Mouse (Mus musculus): ENCODE data around the gene Olfr1201.

- TF ChIP-seq GATA1 (IDR thresholded peaks at IDR 0.05; ENCODE audit: borderline replicate concordance, low read length), result no peak
- no peak for TF ChIP-seq FLI1 (IDR thresholded peaks at IDR 0.05; ENCODE audit: low read length)
Measured at GRCm38 (mm10) chr2:88751270-88751669, 41.6 kb upstream of the Olfr1201 start, which contains the start of gene Olfr1198.

All from megakaryocyte, embryonic 14.5 days (primary cell).